Mouse (Mus musculus) liver, adult 2 months (tissue): ENCODE measurements at regions not wholly inside any gene's neighbourhood (a gene's known extent, or its start where the extent isn't known, plus 50 kb on each side); places are given as distances from the start of the nearest gene placed in this dataset.

Source experiments
- DNase-seq: peaks from one replicate; pipeline ENCODE4 v3.0.0-alpha.2; 2011; ENCODE audit warnings: low read depth, low spot score; ENCODE audit errors: extremely low read depth
- H3K27ac ChIP-seq: fragments of 200-500 bp; replicated peaks from 2 replicates; pipeline ENCODE4 v1.5.1; 2012; ENCODE audit warnings: low read depth, mild to moderate bottlenecking, control low read depth, inconsistent platforms, low read length; ENCODE audit not compliant: insufficient read depth
- H3K27me3 ChIP-seq: fragments of 200-500 bp; 2 replicates; pipeline ENCODE4 v1.6.1; 2012; ENCODE audit warnings: mild to moderate bottlenecking, moderate library complexity, low read length, inconsistent platforms; ENCODE audit not compliant: control insufficient read depth, insufficient read depth
- H3K36me3 ChIP-seq: fragments of 200-500 bp; 2 replicates; pipeline ENCODE4 v1.6.1; 2012; ENCODE audit warnings: low read length, inconsistent platforms; ENCODE audit not compliant: control insufficient read depth, insufficient read depth
- H3K4me1 ChIP-seq: fragments of 200-500 bp; 2 replicates; pipeline ENCODE4 v1.6.1; 2011; ENCODE audit warnings: low read length; ENCODE audit not compliant: control insufficient read depth, insufficient read depth
- H3K4me3 ChIP-seq: fragments of 200-500 bp; 2 replicates; pipeline ENCODE4 v1.5.1; 2011; ENCODE audit warnings: low read depth, mild to moderate bottlenecking, control low read depth, low read length, moderate library complexity; ENCODE audit not compliant: insufficient read depth
- H3K79me2 ChIP-seq: fragments of 200-500 bp; 2 replicates; pipeline ENCODE4 v1.6.1; 2012; ENCODE audit warnings: inconsistent platforms, mild to moderate bottlenecking, low read length, moderate library complexity; ENCODE audit not compliant: control insufficient read depth, insufficient read depth
- H3K9ac ChIP-seq: fragments of 200-500 bp; 2 replicates; pipeline ENCODE4 v1.6.1; 2012; ENCODE audit warnings: low read depth, mild to moderate bottlenecking, control low read depth, inconsistent platforms, low read length
- CTCF ChIP-seq: fragments of 200-500 bp; IDR thresholded peaks from 2 replicates; pipeline ENCODE4 v1.5.1; 2011; ENCODE audit warnings: low read depth, low read length, control low read depth
- POLR2A ChIP-seq: fragments of 200-500 bp; IDR thresholded peaks from 2 replicates; pipeline ENCODE4 v1.6.1; 2011; ENCODE audit warnings: low read length, control low read depth; ENCODE audit not compliant: insufficient read depth; ENCODE audit errors: extremely low read depth
- WGBS: fragments of 180-500 bp; shearing (Covaris S2); methylation state at CpG from one replicate; pipeline ENCODE4 v1.1.7; 2018; 5-methylcytosine and 5-hydroxymethylcytosine counted together

GRCm38 (mm10) chr14:24731872-24732525, 245.1 kb downstream of the Rps24 start:
- no peak for DNase-seq
- H3K79me2 ChIP-seq = no peaks in the 10 kb centered on the region
- H3K27ac ChIP-seq = no peak overlapping the region
- H3K36me3 ChIP-seq = no peaks in the 10 kb centered on the region
- 64% methylated on average over 5 of the region's 5 CpGs for WGBS
- H3K4me1 ChIP-seq = no peaks in the 10 kb centered on the region
- TF ChIP-seq CTCF (no peak), POLR2A (no peak)
- H3K4me3 ChIP-seq = no peak overlapping the region
- no peak overlapping the region for H3K9ac ChIP-seq
- no peaks in the 10 kb centered on the region for H3K27me3 ChIP-seq

DNA sequence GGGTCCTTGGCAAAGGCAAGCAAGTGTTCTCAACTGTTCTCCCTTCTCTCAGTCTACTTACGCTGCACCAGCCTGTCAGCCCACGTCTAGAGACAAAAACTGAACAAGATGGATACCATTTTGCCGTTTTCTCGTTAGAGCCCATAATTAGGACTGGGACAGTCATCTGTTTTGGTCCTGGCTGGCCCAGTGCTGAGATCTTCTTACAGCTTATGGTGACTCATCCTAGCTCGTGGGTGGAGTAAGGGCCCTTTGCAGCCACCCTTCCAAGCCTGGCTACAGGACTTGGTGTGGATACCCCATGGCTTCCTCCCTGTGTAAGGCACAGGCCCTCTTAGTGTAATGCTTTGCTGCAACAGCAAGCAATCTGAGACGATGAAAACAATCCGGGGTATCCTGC, 246.4 kb downstream of the Rps24 start:
- Histone ChIP-seq H3K27ac (no peak overlapping the region), H3K36me3 (no peaks in the 10 kb centered on the region), H3K4me3 (no peak overlapping the region), H3K27me3 (no peaks in the 10 kb centered on the region), H3K9ac (no peak overlapping the region), H3K4me1 (no peaks in the 10 kb centered on the region), H3K79me2 (no peaks in the 10 kb centered on the region)
- no peak for TF ChIP-seq POLR2A
- no peak for TF ChIP-seq CTCF
- WGBS = 84% methylated on average over 7 of the region's 7 CpGs
- DNase-seq = no peak

GRCm38 (mm10) chr14:24738869-24739268, 251.9 kb downstream of the Rps24 start:
- no peak for DNase-seq
- Histone ChIP-seq H3K36me3 (no peaks in the 10 kb centered on the region), H3K4me1 (no peaks in the 10 kb centered on the region), H3K27ac (no peak overlapping the region), H3K79me2 (no peaks in the 10 kb centered on the region), H3K4me3 (no peak overlapping the region), H3K9ac (no peak overlapping the region), H3K27me3 (no peaks in the 10 kb centered on the region)
- TF ChIP-seq CTCF = no peak
- no peak for TF ChIP-seq POLR2A

GRCm38 (mm10) chr14:24744451-24744850, 257.5 kb downstream of the Rps24 start:
- H3K4me3 ChIP-seq = no peak overlapping the region
- TF ChIP-seq POLR2A = no peak
- TF ChIP-seq CTCF = no peak
- H3K27ac ChIP-seq = no peak overlapping the region
- H3K9ac ChIP-seq = no peak overlapping the region
- 92% methylated on average over 2 of the region's 2 CpGs for WGBS
- 0 out of 2 replicates have a peak, but pooled peaks cover 2% of the 10 kb centered on the region for H3K27me3 ChIP-seq
- H3K79me2 ChIP-seq = no peaks in the 10 kb centered on the region
- no peaks in the 10 kb centered on the region for H3K36me3 ChIP-seq
- no peak for DNase-seq
- peaks cover 5% of the 10 kb centered on the region; the same call in 1 of the 2 replicates for H3K4me1 ChIP-seq

GRCm38 (mm10) chr14:24745730-24746129, 258.8 kb downstream of the Rps24 start:
- TF ChIP-seq CTCF (no peak), POLR2A (no peak)
- WGBS = 4% methylated on average over 3 of the region's 3 CpGs
- DNase-seq = peak; percentile 5
- no peak overlapping the region for H3K9ac ChIP-seq
- H3K4me3 ChIP-seq = no peak overlapping the region
- no peaks in the 10 kb centered on the region for H3K79me2 ChIP-seq
- no peaks in the 10 kb centered on the region for H3K36me3 ChIP-seq
- H3K27ac ChIP-seq = no peak overlapping the region
- 0 out of 2 replicates have a peak, but pooled peaks cover 2% of the 10 kb centered on the region for H3K27me3 ChIP-seq
- peaks cover 5% of the 10 kb centered on the region; the same call in 1 of the 2 replicates for H3K4me1 ChIP-seq

DNA sequence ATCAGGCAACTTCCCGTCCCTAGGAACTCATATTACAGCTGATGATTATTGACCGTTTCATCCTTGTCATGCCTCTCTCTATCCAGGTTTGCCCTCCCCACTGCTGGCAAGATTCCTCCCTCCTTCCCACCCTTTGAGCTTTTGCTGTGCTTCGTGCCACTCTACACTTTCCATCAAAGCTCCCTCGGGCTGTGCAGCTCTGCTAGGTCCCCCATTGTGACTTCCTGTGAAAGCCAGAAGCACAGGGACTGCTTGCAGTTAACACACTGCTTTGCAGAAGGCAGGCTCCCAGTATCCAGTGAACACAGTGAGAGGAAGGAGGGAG, 260.5 kb downstream of the Rps24 start:
- H3K4me3 ChIP-seq = no peak overlapping the region
- H3K79me2 ChIP-seq = no peaks in the 10 kb centered on the region
- H3K36me3 ChIP-seq = no peaks in the 10 kb centered on the region
- H3K4me1 ChIP-seq = peaks cover 5% of the 10 kb centered on the region; the same call in 1 of the 2 replicates
- TF ChIP-seq POLR2A = no peak
- no peak for TF ChIP-seq CTCF
- 0 out of 2 replicates have a peak, but pooled peaks cover 2% of the 10 kb centered on the region for H3K27me3 ChIP-seq
- H3K27ac ChIP-seq = peak overlapping the region; percentile 46
- no peak overlapping the region for H3K9ac ChIP-seq
- 51% methylated on average over 4 of the region's 4 CpGs for WGBS
- DNase-seq = no peak
